Mouse (Mus musculus): ENCODE measurements around the gene Tmem235.
A peak's percentile ranks its signal among the peaks of the same experiment; 100 is the strongest.

The Tmem235 gene

GRCm38 (mm10) chr11:117865988-117866387 is 5.4 kb downstream of the Tmem235 start:
- no peak for DNase-seq

- DNase-seq: peak; percentile 87 to 88
Measured at GRCm38 (mm10) chr11:117870688-117871365, 10.3 kb downstream of the Tmem235 start.

GRCm38 (mm10) chr11:117871376-117871775 is 10.8 kb downstream of the Tmem235 start:
- DNase-seq: no peak

- DNase-seq: no peak
Measured at GRCm38 (mm10) chr11:117871911-117872584, 11.5 kb downstream of the Tmem235 start.

GRCm38 (mm10) chr11:117872861-117873608 is 12.5 kb downstream of the Tmem235 start, which contains the start of gene Tha1:
Tha1 (minus strand) TSS chr11:117873481.
- peak; percentile 85 to 91 for DNase-seq

- no peak for DNase-seq
Measured at GRCm38 (mm10) chr11:117874419-117874818, 13.9 kb downstream of the Tmem235 start.

- DNase-seq: no peak
Measured at GRCm38 (mm10) chr11:117875681-117876080, 15.1 kb downstream of the Tmem235 start.

- peak; percentile 41 to 58 for DNase-seq
Measured at GRCm38 (mm10) chr11:117877917-117878745, 17.6 kb downstream of the Tmem235 start.

GRCm38 (mm10) chr11:117878892-117879291 is 18.3 kb downstream of the Tmem235 start:
- no peak for DNase-seq

GRCm38 (mm10) chr11:117879676-117880075 is 19.1 kb downstream of the Tmem235 start:
- DNase-seq: peak in 1 of 2 experiments; percentile 38

- peak; percentile 60 to 66 for DNase-seq
Measured at GRCm38 (mm10) chr11:117880336-117880976, 19.9 kb downstream of the Tmem235 start.

- no peak for DNase-seq
Measured at GRCm38 (mm10) chr11:117880977-117881358, 20.4 kb downstream of the Tmem235 start.

GRCm38 (mm10) chr11:117881787-117882186 is 21.2 kb downstream of the Tmem235 start:
- DNase-seq: no peak

- peak in 1 of 2 experiments; percentile 33 for DNase-seq
Measured at GRCm38 (mm10) chr11:117882208-117882607, 21.7 kb downstream of the Tmem235 start.

- no peak for DNase-seq
Measured at GRCm38 (mm10) chr11:117886000-117886399, 25.4 kb downstream of the Tmem235 start.

- no peak for DNase-seq
Measured at GRCm38 (mm10) chr11:117888168-117888852, 27.8 kb downstream of the Tmem235 start.

- DNase-seq: no peak
Measured at GRCm38 (mm10) chr11:117888853-117889822, 28.6 kb downstream of the Tmem235 start.

GRCm38 (mm10) chr11:117889887-117890340 is 29.4 kb downstream of the Tmem235 start:
- DNase-seq: no peak

GRCm38 (mm10) chr11:117890519-117891282 is 30.1 kb downstream of the Tmem235 start:
- peak in 1 of 2 experiments; percentile 37 for DNase-seq

All from cerebellum, postnatal 25 days (tissue).